Mouse (Mus musculus): ENCODE results near the gene Myom1. TPM values are rescaled to one million over a fixed set of nuclear protein-coding genes. Genes with fewer than 3 reads are reported as not detected.

Gene Myom1
- polyA plus RNA-seq, 1 experiment from 2014 or later, result 224 TPM

GRCm38 (mm10) chr17:71037188-71037587, 34.8 kb downstream of the Myom1 start:
- H3K4me2 ChIP-seq (ENCODE audit: low read depth, low read length), result no peak overlapping the region
- H3K9ac ChIP-seq (ENCODE audit: low read length), result no peak overlapping the region
- H3K27me3 ChIP-seq (ENCODE audit: control insufficient read depth, insufficient read depth, low read length), result no peaks in the 10 kb centered on the region
- 76% methylated on average over 7 of the region's 7 CpGs for WGBS
- peaks cover 37% of the 10 kb centered on the region for H3K4me1 ChIP-seq (ENCODE audit: control insufficient read depth, insufficient read depth, low read length)
- H3K36me3 ChIP-seq (ENCODE audit: control insufficient read depth, insufficient read depth), result peaks cover 40% of the 10 kb centered on the region
- no peak for ATAC-seq (replicated peaks; ENCODE audit: extremely low read depth, insufficient read depth, low FRiP score)
- no peak overlapping the region for H3K4me3 ChIP-seq (ENCODE audit: low read length)
- H3K9me3 ChIP-seq (replicated peaks; ENCODE audit: control insufficient read depth, low read length), result no peaks in the 10 kb centered on the region
- no peak overlapping the region for H3K27ac ChIP-seq (ENCODE audit: low read length)

DNA sequence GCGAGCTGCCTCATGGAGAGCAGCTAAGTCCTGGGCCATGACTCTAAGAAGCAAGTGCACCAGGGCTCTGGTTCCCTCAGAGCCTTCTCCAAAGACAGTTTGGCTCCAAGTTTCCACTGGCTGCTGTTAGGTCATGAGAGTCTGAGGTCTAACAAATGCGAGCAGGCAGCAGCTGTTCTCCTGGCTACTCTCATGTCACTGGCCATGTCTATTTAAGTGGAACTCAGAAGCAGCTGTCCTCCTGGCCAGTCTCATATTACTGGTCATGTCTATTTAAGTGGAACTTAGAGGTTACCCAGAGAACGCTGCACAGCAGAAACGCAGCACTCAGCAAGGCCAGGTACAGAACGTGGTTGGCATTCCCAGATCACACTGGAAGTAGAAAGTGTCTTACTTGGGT, 36.4 kb downstream of the Myom1 start:
- 44% methylated on average over 5 of the region's 5 CpGs for WGBS

GRCm38 (mm10) chr17:71039851-71040581, 37.6 kb downstream of the Myom1 start:
- Histone ChIP-seq H3K36me3 (ENCODE audit: control insufficient read depth, insufficient read depth) (peaks cover 45% of the 10 kb centered on the region), H3K9me3 (replicated peaks; ENCODE audit: control insufficient read depth, low read length) (no peaks in the 10 kb centered on the region), H3K27ac (ENCODE audit: low read length) (peak overlapping the region; percentile 64), H3K27me3 (ENCODE audit: control insufficient read depth, insufficient read depth, low read length) (no peaks in the 10 kb centered on the region), H3K9ac (ENCODE audit: low read length) (no peak overlapping the region), H3K4me2 (ENCODE audit: low read depth, low read length) (no peak overlapping the region), H3K4me3 (ENCODE audit: low read length) (no peak overlapping the region), H3K4me1 (ENCODE audit: control insufficient read depth, insufficient read depth, low read length) (peaks cover 33% of the 10 kb centered on the region)
- ATAC-seq (replicated peaks; ENCODE audit: extremely low read depth, insufficient read depth, low FRiP score), result peak; percentile 57
- WGBS, result 29% methylated on average over 12 of the region's 12 CpGs

More for the DNA sequence above, 36.4 kb downstream of the Myom1 start:
- H3K27ac ChIP-seq (ENCODE audit: low read length), result peak overlapping the region; percentile 41
- H3K4me3 ChIP-seq (ENCODE audit: low read length), result no peak overlapping the region
- ATAC-seq (replicated peaks; ENCODE audit: extremely low read depth, insufficient read depth, low FRiP score), result 0 out of 2 replicates have a peak, but pooled peaks have one; percentile 43
- peaks cover 37% of the 10 kb centered on the region for H3K4me1 ChIP-seq (ENCODE audit: control insufficient read depth, insufficient read depth, low read length)
- H3K9me3 ChIP-seq (replicated peaks; ENCODE audit: control insufficient read depth, low read length), result no peaks in the 10 kb centered on the region
- no peak overlapping the region for H3K4me2 ChIP-seq (ENCODE audit: low read depth, low read length)
- peaks cover 41% of the 10 kb centered on the region for H3K36me3 ChIP-seq (ENCODE audit: control insufficient read depth, insufficient read depth)
- H3K9ac ChIP-seq (ENCODE audit: low read length), result no peak overlapping the region
- H3K27me3 ChIP-seq (ENCODE audit: control insufficient read depth, insufficient read depth, low read length), result no peaks in the 10 kb centered on the region

DNA sequence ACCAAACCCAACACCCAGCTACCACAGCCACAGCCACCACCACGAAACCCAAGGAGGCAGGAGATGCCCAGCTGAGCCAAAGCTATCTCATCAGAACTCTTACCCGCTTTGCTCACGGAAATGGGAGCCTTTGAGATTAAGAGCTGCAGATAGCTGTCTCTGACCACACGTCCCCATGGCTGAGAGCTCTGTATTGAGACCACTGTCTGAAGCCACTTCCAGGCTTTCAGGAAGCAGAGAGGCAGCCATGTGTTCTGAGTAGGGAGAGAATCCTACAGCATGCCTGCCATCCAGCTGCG, 38.1 kb downstream of the Myom1 start:
- H3K9ac ChIP-seq (ENCODE audit: low read length), result no peak overlapping the region
- WGBS, result 52% methylated on average over 5 of the region's 5 CpGs
- no peak for ATAC-seq (replicated peaks; ENCODE audit: extremely low read depth, insufficient read depth, low FRiP score)
- H3K4me1 ChIP-seq (ENCODE audit: control insufficient read depth, insufficient read depth, low read length), result peaks cover 33% of the 10 kb centered on the region
- peaks cover 46% of the 10 kb centered on the region for H3K36me3 ChIP-seq (ENCODE audit: control insufficient read depth, insufficient read depth)
- H3K9me3 ChIP-seq (replicated peaks; ENCODE audit: control insufficient read depth, low read length), result no peaks in the 10 kb centered on the region
- no peak overlapping the region for H3K4me3 ChIP-seq (ENCODE audit: low read length)
- H3K27ac ChIP-seq (ENCODE audit: low read length), result peak overlapping the region; percentile 14; the same call in 1 of the 2 replicates
- H3K27me3 ChIP-seq (ENCODE audit: control insufficient read depth, insufficient read depth, low read length), result no peaks in the 10 kb centered on the region
- no peak overlapping the region for H3K4me2 ChIP-seq (ENCODE audit: low read depth, low read length)

GRCm38 (mm10) chr17:71042645-71043044, 40.2 kb downstream of the Myom1 start:
- Histone ChIP-seq H3K36me3 (ENCODE audit: control insufficient read depth, insufficient read depth) (peaks cover 39% of the 10 kb centered on the region), H3K9me3 (replicated peaks; ENCODE audit: control insufficient read depth, low read length) (no peaks in the 10 kb centered on the region), H3K4me2 (ENCODE audit: low read depth, low read length) (no peak overlapping the region), H3K4me3 (ENCODE audit: low read length) (no peak overlapping the region), H3K9ac (ENCODE audit: low read length) (no peak overlapping the region), H3K27ac (ENCODE audit: low read length) (no peak overlapping the region), H3K27me3 (ENCODE audit: control insufficient read depth, insufficient read depth, low read length) (no peaks in the 10 kb centered on the region), H3K4me1 (ENCODE audit: control insufficient read depth, insufficient read depth, low read length) (peaks cover 33% of the 10 kb centered on the region)
- WGBS, result 82% methylated on average over 1 of the region's 1 CpGs
- no peak for ATAC-seq (replicated peaks; ENCODE audit: extremely low read depth, insufficient read depth, low FRiP score)

DNA sequence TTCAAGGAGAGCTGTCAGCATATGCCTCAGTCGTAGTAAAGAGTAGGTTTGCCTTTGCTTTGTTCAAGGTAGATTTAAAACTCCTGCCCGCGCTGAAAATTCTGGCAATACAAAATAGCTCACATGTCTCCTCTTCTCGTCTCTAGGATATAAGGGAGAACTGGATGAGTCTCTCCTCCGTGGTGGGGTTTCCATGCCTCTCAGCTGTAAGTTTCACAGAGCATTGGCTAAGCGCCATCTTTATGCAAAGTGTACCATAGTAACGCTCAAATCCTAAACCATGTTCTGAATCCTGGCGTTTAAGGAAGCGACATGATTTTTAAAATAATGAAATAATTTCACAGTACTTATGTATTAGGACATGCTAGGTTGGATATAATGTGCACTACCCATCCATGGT, 43.2 kb downstream of the Myom1 start:
- Histone ChIP-seq H3K27me3 (ENCODE audit: control insufficient read depth, insufficient read depth, low read length) (no peaks in the 10 kb centered on the region), H3K4me3 (ENCODE audit: low read length) (no peak overlapping the region), H3K9ac (ENCODE audit: low read length) (no peak overlapping the region), H3K4me2 (ENCODE audit: low read depth, low read length) (no peak overlapping the region), H3K4me1 (ENCODE audit: control insufficient read depth, insufficient read depth, low read length) (peaks cover 6% of the 10 kb centered on the region), H3K27ac (ENCODE audit: low read length) (no peak overlapping the region), H3K9me3 (replicated peaks; ENCODE audit: control insufficient read depth, low read length) (no peaks in the 10 kb centered on the region), H3K36me3 (ENCODE audit: control insufficient read depth, insufficient read depth) (peaks cover 37% of the 10 kb centered on the region)
- ATAC-seq (replicated peaks; ENCODE audit: extremely low read depth, insufficient read depth, low FRiP score), result no peak
- 84% methylated on average over 9 of the region's 9 CpGs for WGBS

- 88% methylated on average over 4 of the region's 4 CpGs for WGBS
Measured at GRCm38 (mm10) chr17:71046856-71047255, 44.4 kb downstream of the Myom1 start.

GRCm38 (mm10) chr17:71049292-71049691, 46.9 kb downstream of the Myom1 start:
- no peak overlapping the region for H3K4me2 ChIP-seq (ENCODE audit: low read depth, low read length)
- peaks cover 46% of the 10 kb centered on the region for H3K36me3 ChIP-seq (ENCODE audit: control insufficient read depth, insufficient read depth)
- no peak overlapping the region for H3K27ac ChIP-seq (ENCODE audit: low read length)
- H3K27me3 ChIP-seq (ENCODE audit: control insufficient read depth, insufficient read depth, low read length), result no peaks in the 10 kb centered on the region
- no peak for ATAC-seq (replicated peaks; ENCODE audit: extremely low read depth, insufficient read depth, low FRiP score)
- no peaks in the 10 kb centered on the region for H3K9me3 ChIP-seq (replicated peaks; ENCODE audit: control insufficient read depth, low read length)
- no peak overlapping the region for H3K4me3 ChIP-seq (ENCODE audit: low read length)
- H3K4me1 ChIP-seq (ENCODE audit: control insufficient read depth, insufficient read depth, low read length), result no peaks in the 10 kb centered on the region
- WGBS, result 82% methylated on average over 8 of the region's 8 CpGs
- H3K9ac ChIP-seq (ENCODE audit: low read length), result no peak overlapping the region

More at GRCm38 (mm10) chr17:71046856-71047255, 44.4 kb downstream of the Myom1 start:
- H3K9me3 ChIP-seq (replicated peaks; ENCODE audit: control insufficient read depth, low read length), result no peaks in the 10 kb centered on the region
- ATAC-seq (replicated peaks; ENCODE audit: extremely low read depth, insufficient read depth, low FRiP score), result no peak
- H3K4me1 ChIP-seq (ENCODE audit: control insufficient read depth, insufficient read depth, low read length), result no peaks in the 10 kb centered on the region
- H3K4me3 ChIP-seq (ENCODE audit: low read length), result no peak overlapping the region
- no peaks in the 10 kb centered on the region for H3K27me3 ChIP-seq (ENCODE audit: control insufficient read depth, insufficient read depth, low read length)
- H3K4me2 ChIP-seq (ENCODE audit: low read depth, low read length), result no peak overlapping the region
- H3K27ac ChIP-seq (ENCODE audit: low read length), result no peak overlapping the region
- H3K9ac ChIP-seq (ENCODE audit: low read length), result no peak overlapping the region
- H3K36me3 ChIP-seq (ENCODE audit: control insufficient read depth, insufficient read depth), result peaks cover 33% of the 10 kb centered on the region

- no peak overlapping the region for H3K4me2 ChIP-seq (ENCODE audit: low read depth, low read length)
- H3K9me3 ChIP-seq (replicated peaks; ENCODE audit: control insufficient read depth, low read length), result no peaks in the 10 kb centered on the region
- no peak for ATAC-seq (replicated peaks; ENCODE audit: extremely low read depth, insufficient read depth, low FRiP score)
- H3K27me3 ChIP-seq (ENCODE audit: control insufficient read depth, insufficient read depth, low read length), result no peaks in the 10 kb centered on the region
- H3K4me1 ChIP-seq (ENCODE audit: control insufficient read depth, insufficient read depth, low read length), result no peaks in the 10 kb centered on the region
- H3K36me3 ChIP-seq (ENCODE audit: control insufficient read depth, insufficient read depth), result peaks cover 39% of the 10 kb centered on the region
- WGBS, result 87% methylated on average over 6 of the region's 6 CpGs
- H3K4me3 ChIP-seq (ENCODE audit: low read length), result no peak overlapping the region
- H3K27ac ChIP-seq (ENCODE audit: low read length), result no peak overlapping the region
- no peak overlapping the region for H3K9ac ChIP-seq (ENCODE audit: low read length)
Measured at GRCm38 (mm10) chr17:71053134-71053708, 50.8 kb downstream of the Myom1 start.
